Mouse (Mus musculus) embryonic facial prominence, embryonic 12.5 days (tissue): ENCODE measurements around the gene Atg14. TPM values are rescaled to one million over a fixed set of nuclear protein-coding genes. Genes with fewer than 3 reads are reported as not detected.

ENCODE experiments used
- ATAC-seq: fragments of 200-750 bp; cut with Nextera tagmentation; 2 replicates; pipeline ENCODE4 v1.8.0; 2017; ENCODE audit not compliant: insufficient number of reproducible peaks, insufficient read depth, low FRiP score, low TSS enrichment
- H3K27ac ChIP-seq: fragments of 300-500 bp; sonication (generic); 2 replicates; pipeline ENCODE4 v1.5.1; 2016; ENCODE audit warnings: mild to moderate bottlenecking
- H3K27me3 ChIP-seq: fragments of 300-500 bp; sonication (generic); 2 replicates; pipeline ENCODE4 v1.6.1; 2016; ENCODE audit warnings: mild to moderate bottlenecking, moderate library complexity
- H3K36me3 ChIP-seq: fragments of 300-500 bp; sonication (generic); 2 replicates; pipeline ENCODE4 v1.6.1; 2016; ENCODE audit warnings: mild to moderate bottlenecking
- H3K4me1 ChIP-seq: fragments of 300-500 bp; sonication (generic); 2 replicates; pipeline ENCODE4 v1.6.1; 2016
- H3K4me2 ChIP-seq: fragments of 300-500 bp; sonication (generic); replicated peaks from 2 replicates; pipeline ENCODE4 v1.6.1; 2016; ENCODE audit warnings: mild to moderate bottlenecking, moderate library complexity
- H3K4me3 ChIP-seq: fragments of 300-500 bp; sonication (generic); 2 replicates; pipeline ENCODE4 v1.5.1; 2016; ENCODE audit warnings: mild to moderate bottlenecking
- H3K9ac ChIP-seq: fragments of 300-500 bp; sonication (generic); 2 replicates; pipeline ENCODE4 v1.6.1; 2016; ENCODE audit warnings: mild to moderate bottlenecking, moderate library complexity
- H3K9me3 ChIP-seq: fragments of 300-500 bp; sonication (generic); 2 replicates; pipeline ENCODE4 v1.6.1; 2016; ENCODE audit warnings: mild to moderate bottlenecking, moderate library complexity
- WGBS: fragments of 180-500 bp; shearing (Covaris S2); methylation state at CpG from one replicate; pipeline ENCODE4 v1.1.7; 2016; 5-methylcytosine and 5-hydroxymethylcytosine counted together
- polyA plus RNA-seq: library from polyadenylated mRNA; unstranded; fragments of >200 nt; fragmentation: Nextera tagmentation; extraction: Ambion mirVana; gene quantifications from 2 replicates; pipeline ENCODE4 v1.2.1, GENCODE M21; 2016

Gene Atg14
- polyA plus RNA-seq, 1 experiment from 2014 or later: 21.3 TPM

DNA sequence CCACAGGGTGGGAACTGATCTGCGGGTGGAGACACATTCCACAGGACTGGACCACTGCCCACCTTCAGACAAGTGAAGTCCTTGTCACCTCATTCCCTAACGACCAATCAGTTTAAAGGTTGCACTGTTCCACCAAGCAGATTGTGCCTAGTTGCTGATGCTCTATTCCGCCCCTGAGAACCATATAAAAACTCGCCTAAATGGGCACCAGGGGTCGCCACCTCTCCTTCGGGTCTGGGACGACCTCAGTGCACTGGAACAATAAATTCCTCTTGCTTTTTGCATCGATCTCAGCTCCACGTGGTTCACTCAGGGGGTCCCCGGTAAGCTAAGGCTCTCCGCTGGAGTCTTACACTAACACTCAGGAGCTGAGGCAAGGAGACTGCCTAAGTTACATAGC, 4.3 kb upstream of the Atg14 start:
- no peaks in the 10 kb centered on the region for H3K36me3 ChIP-seq
- WGBS: 75% methylated on average over 11 of the region's 11 CpGs
- no peak overlapping the region for H3K4me2 ChIP-seq
- no peak overlapping the region for H3K4me3 ChIP-seq
- H3K27ac ChIP-seq: no peak overlapping the region
- H3K9ac ChIP-seq: no peak overlapping the region
- no peaks in the 10 kb centered on the region for H3K27me3 ChIP-seq
- H3K4me1 ChIP-seq: no peaks in the 10 kb centered on the region
- no peak for ATAC-seq
- H3K9me3 ChIP-seq: no peaks in the 10 kb centered on the region

DNA sequence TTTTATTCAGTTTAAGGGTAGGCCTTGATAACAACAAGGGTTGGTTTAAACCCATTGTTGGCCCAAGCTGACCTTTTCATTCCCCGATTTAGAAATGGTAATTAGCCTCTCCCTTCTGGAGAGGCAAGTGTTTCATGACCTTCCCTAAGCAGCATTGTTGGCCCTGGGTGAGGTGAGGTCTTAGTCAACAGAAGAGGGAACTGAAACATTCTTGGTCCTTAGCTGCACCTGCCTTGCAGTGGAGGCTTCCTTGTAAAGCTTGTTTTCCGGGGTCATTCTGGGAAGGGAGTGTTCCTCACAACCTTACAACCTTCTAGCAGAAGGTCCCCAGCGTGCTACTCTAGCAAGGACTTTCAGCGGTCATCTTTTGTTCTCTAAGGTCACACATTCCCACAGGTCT, 2.3 kb upstream of the Atg14 start:
- Histone ChIP-seq H3K4me2 (no peak overlapping the region), H3K4me1 (no peaks in the 10 kb centered on the region), H3K9ac (no peak overlapping the region), H3K27me3 (no peaks in the 10 kb centered on the region), H3K4me3 (no peak overlapping the region), H3K36me3 (no peaks in the 10 kb centered on the region), H3K27ac (no peak overlapping the region), H3K9me3 (no peaks in the 10 kb centered on the region)
- ATAC-seq: no peak
- 82% methylated on average over 4 of the region's 4 CpGs for WGBS

DNA sequence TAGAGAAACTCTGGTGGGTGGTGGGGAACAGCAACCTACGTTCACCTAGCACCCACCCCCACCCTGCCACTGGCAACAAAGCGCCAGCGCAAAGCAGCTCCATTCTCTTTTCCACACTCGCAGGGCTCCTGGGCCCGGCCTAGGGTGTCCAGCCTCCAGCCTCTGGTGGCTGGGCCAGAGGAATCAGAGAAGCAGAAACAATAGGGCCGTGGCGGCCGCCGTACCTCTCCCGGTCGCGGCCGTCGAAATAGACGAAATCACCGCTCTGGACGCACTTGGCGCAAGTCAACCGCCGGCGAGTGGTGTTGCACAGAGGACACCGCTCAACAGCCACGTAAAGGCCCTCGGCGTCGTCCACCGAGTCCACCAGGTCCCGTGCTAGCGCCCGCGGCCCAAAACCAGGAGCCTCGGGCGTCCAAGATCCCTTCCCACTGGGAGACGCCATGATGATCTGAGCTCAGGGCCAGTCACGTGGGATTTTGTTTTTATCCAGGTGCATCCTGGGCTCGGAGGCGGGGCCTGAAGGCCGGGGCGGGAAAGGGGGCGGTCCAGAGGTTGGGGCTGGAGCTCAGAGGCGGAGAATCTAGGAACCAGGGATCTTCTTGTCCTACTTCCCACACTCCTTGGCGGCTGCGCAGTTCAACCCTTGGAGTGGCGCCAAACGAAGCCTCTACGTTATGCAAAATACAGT, 2.3 kb downstream of the Atg14 start:
- H3K4me2 ChIP-seq: peak overlapping the region; percentile 77
- H3K27me3 ChIP-seq: no peaks in the 10 kb centered on the region
- peaks cover 4% of the 10 kb centered on the region for H3K4me1 ChIP-seq
- under 1% methylated on average over 46 of the region's 46 CpGs for WGBS
- ATAC-seq: peak; percentile 97
- peak overlapping the region; percentile 79 for H3K9ac ChIP-seq
- no peaks in the 10 kb centered on the region for H3K36me3 ChIP-seq
- no peaks in the 10 kb centered on the region for H3K9me3 ChIP-seq
- H3K4me3 ChIP-seq: peak overlapping the region; percentile 89
- H3K27ac ChIP-seq: 0 out of 2 replicates have a peak overlapping the region, but pooled peaks have one; percentile 31

DNA sequence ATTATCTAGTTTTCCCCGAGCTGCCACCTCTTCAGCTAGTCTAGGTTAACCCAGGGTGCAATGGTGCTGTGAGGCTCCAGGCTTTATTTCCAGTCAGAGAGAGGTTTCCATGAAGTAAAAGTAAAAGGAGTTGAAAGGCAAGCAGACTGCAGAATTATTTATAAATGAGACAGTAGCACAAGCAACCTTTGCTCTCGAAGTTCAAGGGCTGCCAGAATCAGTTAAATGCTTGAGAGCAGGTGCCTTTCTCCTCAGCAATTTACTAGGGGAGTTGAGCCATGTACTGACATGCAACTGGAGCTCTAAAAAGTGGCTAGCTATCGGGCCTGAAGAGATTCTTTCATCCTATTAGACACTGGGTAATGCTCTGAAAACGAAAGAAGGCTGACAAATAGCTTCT, 7.3 kb downstream of the Atg14 start:
- Histone ChIP-seq H3K36me3 (0 out of 2 replicates have a peak, but pooled peaks cover 7% of the 10 kb centered on the region), H3K27ac (no peak overlapping the region), H3K27me3 (no peaks in the 10 kb centered on the region), H3K9me3 (no peaks in the 10 kb centered on the region), H3K4me1 (peaks cover 4% of the 10 kb centered on the region), H3K4me3 (no peak overlapping the region), H3K9ac (no peak overlapping the region), H3K4me2 (no peak overlapping the region)
- WGBS: 83% methylated on average over 4 of the region's 4 CpGs
- no peak for ATAC-seq

DNA sequence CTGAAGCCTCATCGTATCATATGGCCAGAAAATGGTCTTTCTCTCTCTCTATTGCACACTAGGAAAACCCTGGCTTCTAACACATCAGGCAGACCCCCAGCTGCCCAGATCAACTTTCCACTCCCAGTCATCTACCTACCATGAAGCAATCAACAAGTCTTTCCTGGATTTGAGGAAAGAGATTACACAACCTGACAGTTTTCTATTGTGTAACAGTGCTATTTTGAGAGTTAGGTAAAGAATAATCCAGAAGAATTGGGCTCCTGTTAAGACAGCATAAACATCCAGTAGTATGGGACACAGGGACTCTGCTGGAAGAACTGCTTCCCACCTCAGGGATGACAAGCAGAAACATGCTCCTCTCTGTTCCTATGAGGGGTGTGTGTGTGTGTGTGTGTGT, 7.9 kb downstream of the Atg14 start:
- H3K4me1 ChIP-seq: peaks cover 4% of the 10 kb centered on the region
- no peak for ATAC-seq
- H3K27me3 ChIP-seq: no peaks in the 10 kb centered on the region
- H3K36me3 ChIP-seq: 0 out of 2 replicates have a peak, but pooled peaks cover 7% of the 10 kb centered on the region
- no peak overlapping the region for H3K4me2 ChIP-seq
- no peak overlapping the region for H3K27ac ChIP-seq
- H3K4me3 ChIP-seq: no peak overlapping the region
- WGBS: 86% methylated on average over 1 of the region's 1 CpGs
- no peaks in the 10 kb centered on the region for H3K9me3 ChIP-seq
- H3K9ac ChIP-seq: no peak overlapping the region

DNA sequence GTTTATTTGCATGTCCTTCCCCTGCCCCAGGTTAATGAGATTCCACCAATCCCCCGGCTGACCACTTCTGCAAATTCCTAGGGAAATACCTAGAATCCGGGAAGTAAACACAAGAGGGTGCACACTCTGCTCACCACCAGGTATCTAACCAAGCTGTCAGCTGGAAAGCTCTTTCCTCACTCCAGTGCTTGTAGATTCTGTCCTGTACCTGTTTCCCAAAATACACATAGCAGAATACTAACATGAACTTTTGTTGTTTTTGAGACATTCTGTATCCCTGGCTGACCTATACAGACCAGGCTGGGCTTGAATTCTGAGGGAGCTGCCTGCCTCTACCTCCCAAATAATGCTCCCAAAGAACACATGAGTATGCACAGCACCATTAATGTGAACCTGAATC, 9.7 kb downstream of the Atg14 start:
- no peak for ATAC-seq
- WGBS: 87% methylated on average over 2 of the region's 2 CpGs

DNA sequence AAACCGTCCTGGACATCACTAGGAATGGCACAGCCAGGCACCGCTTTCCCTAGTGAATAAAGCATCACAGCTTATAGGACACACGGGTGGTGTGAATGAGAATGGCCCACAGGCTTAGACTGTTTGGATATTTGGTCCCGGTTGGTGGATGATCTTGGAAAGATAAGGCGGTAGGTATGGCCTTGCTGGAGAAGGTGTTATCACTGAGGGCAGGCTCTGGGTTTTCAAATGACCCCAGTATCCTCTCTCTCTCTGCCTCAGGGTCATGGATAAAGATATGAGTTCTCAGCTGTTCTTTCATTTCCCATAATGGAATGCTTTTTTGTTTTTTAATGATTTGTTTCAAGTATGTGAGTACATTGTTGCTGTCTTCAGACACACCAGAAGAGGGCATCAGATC, 15.2 kb downstream of the Atg14 start:
- Histone ChIP-seq H3K27me3 (no peaks in the 10 kb centered on the region), H3K27ac (no peak overlapping the region), H3K4me1 (no peaks in the 10 kb centered on the region), H3K9ac (no peak overlapping the region), H3K36me3 (peaks cover 43% of the 10 kb centered on the region), H3K4me3 (no peak overlapping the region), H3K4me2 (no peak overlapping the region), H3K9me3 (no peaks in the 10 kb centered on the region)
- 93% methylated on average over 5 of the region's 5 CpGs for WGBS
- ATAC-seq: no peak

More for the DNA sequence above, 9.7 kb downstream of the Atg14 start:
- Histone ChIP-seq H3K9ac (no peak overlapping the region), H3K36me3 (peaks cover 19% of the 10 kb centered on the region; the same call in 1 of the 2 replicates), H3K9me3 (no peaks in the 10 kb centered on the region), H3K4me3 (no peak overlapping the region), H3K4me2 (no peak overlapping the region), H3K27ac (no peak overlapping the region), H3K4me1 (no peaks in the 10 kb centered on the region), H3K27me3 (no peaks in the 10 kb centered on the region)

DNA sequence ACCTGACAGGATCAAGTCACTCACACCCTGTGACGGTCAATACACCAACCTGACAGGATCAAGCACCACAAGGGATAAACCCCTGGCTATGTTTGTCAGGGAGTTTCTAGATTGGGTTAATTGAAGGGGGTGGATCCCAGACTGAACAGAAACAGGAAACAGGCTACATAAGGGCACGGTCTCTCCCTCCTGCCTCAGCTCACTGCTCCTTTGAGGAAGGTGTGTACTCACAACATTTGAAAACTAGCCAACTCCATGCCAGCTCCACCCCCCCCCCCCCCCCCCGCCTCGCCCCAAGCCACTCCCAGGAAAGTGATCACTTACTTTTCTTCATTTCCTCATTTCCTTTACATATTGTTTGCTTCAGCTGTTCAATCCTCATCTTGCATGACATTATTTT, 16.2 kb downstream of the Atg14 start:
- Histone ChIP-seq H3K27ac (no peak overlapping the region), H3K4me2 (no peak overlapping the region), H3K4me3 (no peak overlapping the region), H3K36me3 (peaks cover 44% of the 10 kb centered on the region), H3K9ac (no peak overlapping the region), H3K27me3 (no peaks in the 10 kb centered on the region), H3K9me3 (no peaks in the 10 kb centered on the region), H3K4me1 (no peaks in the 10 kb centered on the region)
- no peak for ATAC-seq
- WGBS: 85% methylated on average over 3 of the region's 4 CpGs

DNA sequence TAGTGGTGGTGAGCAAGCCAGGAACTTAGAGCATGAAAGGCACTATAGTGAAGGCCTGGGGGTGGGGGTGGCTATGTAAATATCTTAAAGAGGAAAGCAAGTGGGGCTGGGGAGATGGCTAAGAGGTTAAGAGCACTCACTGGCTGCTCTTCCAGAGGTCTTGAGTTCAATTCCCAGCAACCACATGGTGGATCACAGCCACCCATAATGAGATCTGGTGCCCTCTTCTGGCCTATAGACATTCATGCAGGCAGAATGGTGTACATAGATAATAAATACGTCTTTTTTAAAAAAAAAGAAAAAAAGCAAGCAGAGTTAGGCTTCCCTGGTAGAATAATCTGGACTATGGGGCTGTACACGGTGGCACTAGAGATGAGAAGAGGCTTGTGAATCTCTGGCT, 17.1 kb downstream of the Atg14 start:
- WGBS: 88% methylated on average over 2 of the region's 2 CpGs
- H3K27me3 ChIP-seq: no peaks in the 10 kb centered on the region
- no peak for ATAC-seq
- H3K4me3 ChIP-seq: no peak overlapping the region
- H3K27ac ChIP-seq: no peak overlapping the region
- no peaks in the 10 kb centered on the region for H3K9me3 ChIP-seq
- H3K4me2 ChIP-seq: no peak overlapping the region
- H3K4me1 ChIP-seq: no peaks in the 10 kb centered on the region
- no peak overlapping the region for H3K9ac ChIP-seq
- peaks cover 53% of the 10 kb centered on the region for H3K36me3 ChIP-seq

DNA sequence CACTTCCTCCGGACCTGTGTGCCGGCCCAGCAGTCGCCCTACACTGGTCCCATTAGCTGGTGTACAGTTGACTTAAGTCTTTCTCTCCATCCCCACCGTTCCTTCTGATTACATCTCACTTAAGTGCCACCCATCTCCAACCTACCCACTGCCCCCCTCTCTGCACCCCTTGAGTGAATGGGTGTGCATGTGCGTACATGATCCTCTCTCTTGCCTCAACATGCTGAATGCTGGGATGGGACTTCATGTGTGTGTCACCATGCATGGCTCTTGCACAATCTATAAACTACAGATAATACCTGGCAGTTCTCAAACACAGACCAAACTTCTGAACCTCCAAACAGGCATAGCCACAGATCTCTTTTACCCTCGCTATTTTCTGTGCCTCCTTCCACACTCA, 18.8 kb downstream of the Atg14 start:
- H3K36me3 ChIP-seq: peaks cover 67% of the 10 kb centered on the region
- no peak overlapping the region for H3K4me2 ChIP-seq
- WGBS: 93% methylated on average over 6 of the region's 6 CpGs
- no peaks in the 10 kb centered on the region for H3K27me3 ChIP-seq
- no peak overlapping the region for H3K9ac ChIP-seq
- no peak for ATAC-seq
- no peaks in the 10 kb centered on the region for H3K9me3 ChIP-seq
- no peak overlapping the region for H3K27ac ChIP-seq
- H3K4me1 ChIP-seq: no peaks in the 10 kb centered on the region
- no peak overlapping the region for H3K4me3 ChIP-seq

DNA sequence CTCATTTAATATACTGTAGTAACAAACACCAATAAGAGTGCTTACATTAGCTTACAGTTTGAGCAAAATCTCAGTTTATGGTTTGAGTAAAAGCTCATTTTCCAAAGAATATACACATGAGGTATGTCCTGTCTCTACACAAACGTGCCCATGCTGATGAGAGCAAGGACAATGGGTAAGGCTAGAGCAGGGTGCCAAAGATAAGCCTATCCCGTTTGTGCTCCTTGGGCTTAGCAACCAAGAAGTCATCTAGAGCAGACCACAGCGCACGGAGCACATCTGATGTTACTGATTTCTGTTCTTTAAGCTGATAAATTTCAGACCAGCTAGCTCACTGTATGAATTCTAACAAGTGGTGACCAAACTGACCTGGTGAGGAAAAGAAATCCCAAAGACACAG, 25.6 kb downstream of the Atg14 start:
- 87% methylated on average over 4 of the region's 4 CpGs for WGBS
- Histone ChIP-seq H3K4me2 (no peak overlapping the region), H3K4me3 (no peak overlapping the region), H3K36me3 (peaks cover 72% of the 10 kb centered on the region), H3K9ac (no peak overlapping the region), H3K4me1 (no peaks in the 10 kb centered on the region), H3K27ac (no peak overlapping the region), H3K9me3 (no peaks in the 10 kb centered on the region), H3K27me3 (no peaks in the 10 kb centered on the region)
- ATAC-seq: no peak

DNA sequence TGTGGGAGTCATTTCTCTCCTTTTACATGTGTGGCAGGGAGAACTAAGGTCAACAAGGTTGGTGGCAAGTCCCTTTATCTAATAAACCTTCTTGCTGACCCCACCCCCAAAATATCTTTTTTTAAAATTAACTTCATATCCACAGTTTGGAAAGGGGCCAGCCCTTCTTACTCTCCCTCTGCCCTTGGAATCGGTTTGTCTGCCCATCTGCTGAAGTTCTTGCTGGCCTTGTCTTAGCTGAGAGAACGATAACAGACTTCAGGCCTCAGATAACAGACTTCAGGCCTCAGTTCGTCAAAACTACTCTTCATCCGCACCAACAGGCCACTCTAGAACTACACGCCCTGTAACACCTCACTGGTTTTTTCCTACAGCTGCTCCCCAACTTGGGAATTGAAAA, 26.2 kb downstream of the Atg14 start:
- ATAC-seq: no peak

More for the DNA sequence above, 26.2 kb downstream of the Atg14 start:
- Histone ChIP-seq H3K4me3 (no peak overlapping the region), H3K4me2 (no peak overlapping the region), H3K27ac (no peak overlapping the region), H3K9me3 (no peaks in the 10 kb centered on the region), H3K9ac (no peak overlapping the region), H3K36me3 (peaks cover 68% of the 10 kb centered on the region), H3K4me1 (no peaks in the 10 kb centered on the region), H3K27me3 (no peaks in the 10 kb centered on the region)
- WGBS: 88% methylated on average over 5 of the region's 5 CpGs
